Comparison of ENCODE assay signal across 11 mouse cellular contexts in the genomic region with DNA sequence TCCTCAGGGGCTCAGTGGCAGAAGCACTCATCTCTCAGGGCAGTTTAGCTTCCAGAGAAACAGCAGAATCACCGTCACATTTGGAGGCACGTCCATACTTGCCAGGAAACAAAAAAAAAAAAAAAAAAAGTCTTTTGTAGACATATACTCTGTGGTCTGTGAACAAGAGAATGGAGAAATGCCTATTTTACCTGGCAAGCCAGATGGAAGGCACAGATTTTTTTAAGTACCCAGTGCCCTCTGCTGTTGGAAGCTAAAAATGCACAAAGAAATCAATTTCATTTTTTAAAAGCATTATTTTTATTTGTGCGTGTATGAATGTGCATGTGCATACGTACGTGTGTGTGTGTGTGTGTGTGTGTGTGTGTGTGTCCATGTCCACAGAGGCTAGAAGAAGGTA. TPM values are rescaled to one million over a fixed set of nuclear protein-coding genes. Genes with fewer than 3 reads are reported as not detected.
DNase-seq lines count a peak whose midpoint lies in the region; ATAC-seq and TF ChIP-seq lines count a peak whose summit lies in the region.
"Had no signal": no experiment of that assay in that cellular context is flagged by ENCODE, and none has a peak within 500 bp of the region (broad histone marks: within the 10 kb centered on the region; RNA-seq: fewer than 3 reads in every experiment).

No protein-coding gene starts in this region.

- H3K9me3 ChIP-seq in lung, embryonic 14.5 days (ENCODE audit: low read depth, low read length), result no peaks in the 10 kb centered on the region

- no peak overlapping the region for H3K27ac ChIP-seq in lung, embryonic 14.5 days (ENCODE audit: low read depth)

- H3K27me3 ChIP-seq in lung, embryonic 14.5 days (ENCODE audit: insufficient read depth, low read length), result no peaks in the 10 kb centered on the region
- no peaks in the 10 kb centered on the region for H3K27me3 ChIP-seq in Patski

- H3K4me1 ChIP-seq in lung, embryonic 14.5 days (ENCODE audit: insufficient read depth), result no peaks in the 10 kb centered on the region

- in situ Hi-C loops in Patski (cut with MboI; ENCODE audit: low pct_unique_long_range_greater_than_20kb), result loop anchor here (10.0 kb wide), 2 partner anchors 176 to 476 kb away; a partner anchor contains a TSS

- WGBS in lung, embryonic 14.5 days, result 60% methylated on average over 5 of the region's 5 CpGs

- ATAC-seq in frontal cortex, adult (ENCODE audit: low TSS enrichment), result 0 out of 2 replicates have a peak, but pooled peaks have one; percentile 38
- ATAC-seq in lung, embryonic 14.5 days (ENCODE audit: insufficient read depth), result no peak
- no peak for ATAC-seq in Patski
- peak; percentile 58; the same call in 1 of the 2 replicates for ATAC-seq in neutrophil, adult 5-6 weeks (ENCODE audit: extremely low read depth, insufficient number of reproducible peaks, low FRiP score, poor library complexity, severe bottlenecking)

- no peak for DNase-seq in frontal cortex, postnatal 10 days (ENCODE audit: low spot score in 2 of 2)
- peak; percentile 70 for DNase-seq in lung, embryonic 14.5 days
- no peak for DNase-seq in lung, postnatal 4 days
- no peak for DNase-seq in Patski (ENCODE audit: low read depth, low spot score)
- DNase-seq in right cerebral cortex, adult 2 months (ENCODE audit: low spot score in 2 of 2), result no peak
- DNase-seq in heart, postnatal 25 days (ENCODE audit: low spot score), result no peak
- DNase-seq: heart, postnatal 36 days; kidney, postnatal 4 days; right cerebral cortex, postnatal 14 days had no signal

- POLR2A ChIA-PET in Patski (lab: Charles Lee), result interaction anchor here (0.6 to 1.7 kb wide), 8 partner anchors 22 to 1080 kb away, joined by 3 to 10 read pairs (median 3); a partner anchor contains a TSS

- TF ChIP-seq CTCF in lung, embryonic 14.5 days (IDR thresholded peaks at IDR 0.05; ENCODE audit: low read depth), result peak; percentile 62
- peak; percentile 64 for TF ChIP-seq CTCF in Patski (IDR thresholded peaks at IDR 0.05)

- intact Hi-C loops in heart, postnatal 25 days (cut with DNase I), result loop anchor here (1.0 to 5.0 kb wide), 3 partner anchors 69 to 474 kb away; no protein-coding TSS in a partner anchor

- no peak overlapping the region for H3K4me3 ChIP-seq in lung, embryonic 14.5 days (ENCODE audit: low read depth, low read length)

- H3K36me3 ChIP-seq in lung, embryonic 14.5 days (ENCODE audit: insufficient read depth), result no peaks in the 10 kb centered on the region

- CTCF ChIA-PET in Patski (lab: Charles Lee), result interaction anchor here (0.7 to 7.0 kb wide), 10 partner anchors 11 to 100 kb away, joined by 3 to 78 read pairs (median 4); a partner anchor contains a TSS

- H3K9ac ChIP-seq in lung, embryonic 14.5 days, result no peak overlapping the region

- H3K4me2 ChIP-seq in lung, embryonic 14.5 days, result no peak overlapping the region

RNA-seq across cellular contexts. Expression of a gene that starts 7.8 kb away (rescaled TPM):
- polyA plus RNA-seq in lung, embryonic 14.5 days (2014; fragmentation: Nextera tagmentation; extraction: Ambion mirVana), result 29.4 and 33.9 TPM in 2 replicates
- polyA plus RNA-seq in Patski (2021), result 35.5 TPM
- total RNA-seq in neutrophil, adult 5-6 weeks (2017), result 86.0 and 93.7 TPM in 2 replicates
- total RNA-seq in heart, postnatal 25 days (2021), result 10 to 100 TPM; 23.8 to 24.4 TPM

RNA-seq across cellular contexts. Expression of a gene that starts 21.6 kb away (rescaled TPM):
- 104 and 108 TPM in 2 replicates for polyA plus RNA-seq in lung, embryonic 14.5 days (2014; fragmentation: Nextera tagmentation; extraction: Ambion mirVana)
- polyA plus RNA-seq in Patski (2021), result 436 TPM
- total RNA-seq in neutrophil, adult 5-6 weeks (2017), result 62.6 and 64.1 TPM in 2 replicates
- 10 to 100 TPM; 62.2 to 72.2 TPM for total RNA-seq in heart, postnatal 25 days (2021)

Comparison
In these comparisons a context has a peak if more than half of its experiments do, and no peak if none do; other contexts are left out.
1. ATAC-seq: peak in frontal cortex, adult (single experiment) and neutrophil, adult 5-6 weeks (single experiment); none in lung, embryonic 14.5 days (single experiment) and Patski (single experiment).